Mouse (Mus musculus) heart, embryonic 16.5 days (tissue): ENCODE data around the gene Edrf1. TPM values are rescaled to one million over a fixed set of nuclear protein-coding genes. Genes with fewer than 3 reads are reported as not detected.

Source experiments
- ATAC-seq: fragments of 200-750 bp; cut with Nextera tagmentation; replicated peaks from 2 replicates; pipeline ENCODE4 v1.8.0; 2017; ENCODE audit warnings: moderate number of reproducible peaks; ENCODE audit not compliant: insufficient read depth, low FRiP score; ENCODE audit errors: extremely low read depth
- H3K27ac ChIP-seq: fragments of 300-500 bp; sonication (generic); 2 replicates; pipeline ENCODE4 v1.5.1; 2014; ENCODE audit warnings: mild to moderate bottlenecking, low read length, control low read depth, moderate library complexity
- H3K27me3 ChIP-seq: fragments of 300-500 bp; sonication (generic); 2 replicates; pipeline ENCODE4 v1.6.1; 2014; ENCODE audit warnings: low read length, mixed read lengths; ENCODE audit not compliant: control insufficient read depth, insufficient read depth
- H3K36me3 ChIP-seq: fragments of 300-500 bp; sonication (generic); 2 replicates; pipeline ENCODE4 v1.6.1; 2014; ENCODE audit not compliant: control insufficient read depth, insufficient read depth
- H3K4me1 ChIP-seq: fragments of 300-500 bp; sonication (generic); 2 replicates; pipeline ENCODE4 v1.6.1; 2014; ENCODE audit warnings: low read length, mixed read lengths; ENCODE audit not compliant: control insufficient read depth, insufficient read depth
- H3K4me2 ChIP-seq: fragments of 300-500 bp; sonication (generic); 2 replicates; pipeline ENCODE4 v1.6.1; 2014; ENCODE audit warnings: low read depth, mild to moderate bottlenecking, control low read depth, low read length
- H3K4me3 ChIP-seq: fragments of 300-500 bp; sonication (generic); 2 replicates; pipeline ENCODE4 v1.5.1; 2014; ENCODE audit warnings: mild to moderate bottlenecking, control low read depth, low read length
- H3K9ac ChIP-seq: fragments of 300-500 bp; sonication (generic); 2 replicates; pipeline ENCODE4 v1.6.1; 2014; ENCODE audit warnings: low read length, control low read depth
- H3K9me3 ChIP-seq: fragments of 300-500 bp; sonication (generic); replicated peaks from 2 replicates; pipeline ENCODE4 v1.6.1; 2016; ENCODE audit warnings: low read length; ENCODE audit not compliant: control insufficient read depth
- WGBS: fragments of 180-500 bp; shearing (Covaris S2); extraction: QIAGEN DNeasy Blood & Tissue Kit; methylation state at CpG from one replicate; pipeline ENCODE4 v1.1.7; 2014; 5-methylcytosine and 5-hydroxymethylcytosine counted together
- polyA plus RNA-seq: library from polyadenylated mRNA; unstranded; fragments of >200 nt; fragmentation: Nextera tagmentation; extraction: Ambion mirVana; gene quantifications from 2 replicates; pipeline ENCODE4 v1.2.1, GENCODE M21; 2015

Edrf1 gene
- polyA plus RNA-seq, 1 experiment from 2014 or later = 15.9 TPM

GRCm38 (mm10) chr7:133636738-133637352 lies 498 bp upstream of the Edrf1 start:
- H3K9me3 ChIP-seq = no peaks in the 10 kb centered on the region
- peaks cover 17% of the 10 kb centered on the region for H3K36me3 ChIP-seq
- peak overlapping the region; percentile 60 for H3K4me2 ChIP-seq
- peak overlapping the region; percentile 91 for H3K27ac ChIP-seq
- WGBS = 2% methylated on average over 21 of the region's 21 CpGs
- H3K4me3 ChIP-seq = peak overlapping the region; percentile 92
- H3K4me1 ChIP-seq = peaks cover 11% of the 10 kb centered on the region
- peak; percentile 19 for ATAC-seq
- peak overlapping the region; percentile 82 for H3K9ac ChIP-seq
- no peaks in the 10 kb centered on the region for H3K27me3 ChIP-seq

- Histone ChIP-seq H3K9me3 (no peaks in the 10 kb centered on the region), H3K4me1 (peaks cover 11% of the 10 kb centered on the region), H3K27me3 (no peaks in the 10 kb centered on the region), H3K36me3 (peaks cover 30% of the 10 kb centered on the region), H3K27ac (peak overlapping the region; percentile 86; the same call in 1 of the 2 replicates), H3K4me2 (peak overlapping the region; percentile 92), H3K9ac (peak overlapping the region; percentile 98), H3K4me3 (peak overlapping the region; percentile 92)
- ATAC-seq = no peak
- 8% methylated on average over 13 of the region's 13 CpGs for WGBS
Measured at GRCm38 (mm10) chr7:133638306-133638705, 963 bp downstream of the Edrf1 start.

DNA sequence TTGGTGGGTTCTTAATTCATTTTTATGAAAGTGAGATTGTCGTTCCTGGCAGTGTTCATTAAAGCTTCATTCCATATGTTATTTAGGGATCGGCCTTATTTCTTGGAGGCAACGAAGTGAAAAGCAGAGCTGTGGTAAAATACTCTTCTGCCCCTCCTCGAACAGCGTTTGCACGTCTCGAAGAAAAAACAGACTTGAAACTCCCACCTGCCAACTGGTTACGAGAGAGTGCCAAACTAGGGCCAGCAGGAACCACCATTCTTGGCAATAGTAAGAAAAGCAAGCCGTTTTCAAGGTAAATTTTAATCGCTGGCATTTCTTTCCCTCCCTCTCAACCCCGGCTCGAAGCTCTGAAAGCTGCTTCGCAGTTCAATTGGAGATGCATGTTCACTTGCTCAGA lies 1.5 kb downstream of the Edrf1 start:
- Histone ChIP-seq H3K27ac (no peak overlapping the region), H3K4me1 (peaks cover 11% of the 10 kb centered on the region), H3K9me3 (no peaks in the 10 kb centered on the region), H3K4me3 (peak overlapping the region; percentile 92), H3K36me3 (peaks cover 34% of the 10 kb centered on the region), H3K4me2 (peak overlapping the region; percentile 92), H3K27me3 (no peaks in the 10 kb centered on the region), H3K9ac (no peak overlapping the region)
- 91% methylated on average over 13 of the region's 13 CpGs for WGBS
- ATAC-seq = no peak

DNA sequence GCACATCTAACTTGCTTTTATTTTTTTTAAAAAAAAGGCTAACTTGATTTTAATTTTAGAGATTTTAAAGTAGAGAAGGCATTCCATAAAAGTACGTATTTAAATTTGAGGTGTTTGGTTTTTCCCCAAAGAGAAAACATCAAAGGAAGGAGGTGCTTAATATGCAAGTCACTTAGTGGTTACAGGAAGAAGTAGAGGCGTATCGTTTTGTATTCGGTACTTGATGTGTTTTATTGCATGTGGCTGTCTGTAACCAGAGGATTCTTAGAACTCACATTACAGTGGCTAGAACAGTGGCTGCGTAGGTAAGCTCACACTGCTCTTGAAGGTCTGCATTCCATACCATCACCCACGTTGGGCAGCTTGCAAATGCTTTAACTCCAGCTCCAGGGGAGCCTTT lies 8.4 kb downstream of the Edrf1 start:
- Histone ChIP-seq H3K4me3 (no peak overlapping the region), H3K27ac (no peak overlapping the region), H3K36me3 (peaks cover 61% of the 10 kb centered on the region), H3K4me2 (no peak overlapping the region), H3K9me3 (no peaks in the 10 kb centered on the region), H3K9ac (no peak overlapping the region), H3K27me3 (no peaks in the 10 kb centered on the region), H3K4me1 (no peaks in the 10 kb centered on the region)
- ATAC-seq = no peak
- 89% methylated on average over 6 of the region's 6 CpGs for WGBS

GRCm38 (mm10) chr7:133662467-133662866 lies 25.1 kb downstream of the Edrf1 start:
- H3K9ac ChIP-seq = no peak overlapping the region
- H3K27me3 ChIP-seq = no peaks in the 10 kb centered on the region
- no peaks in the 10 kb centered on the region for H3K9me3 ChIP-seq
- no peak overlapping the region for H3K4me3 ChIP-seq
- H3K27ac ChIP-seq = no peak overlapping the region
- no peak for ATAC-seq
- H3K4me2 ChIP-seq = no peak overlapping the region
- peaks cover 85% of the 10 kb centered on the region for H3K36me3 ChIP-seq
- no peaks in the 10 kb centered on the region for H3K4me1 ChIP-seq
- WGBS = 98% methylated on average over 1 of the region's 1 CpGs

DNA sequence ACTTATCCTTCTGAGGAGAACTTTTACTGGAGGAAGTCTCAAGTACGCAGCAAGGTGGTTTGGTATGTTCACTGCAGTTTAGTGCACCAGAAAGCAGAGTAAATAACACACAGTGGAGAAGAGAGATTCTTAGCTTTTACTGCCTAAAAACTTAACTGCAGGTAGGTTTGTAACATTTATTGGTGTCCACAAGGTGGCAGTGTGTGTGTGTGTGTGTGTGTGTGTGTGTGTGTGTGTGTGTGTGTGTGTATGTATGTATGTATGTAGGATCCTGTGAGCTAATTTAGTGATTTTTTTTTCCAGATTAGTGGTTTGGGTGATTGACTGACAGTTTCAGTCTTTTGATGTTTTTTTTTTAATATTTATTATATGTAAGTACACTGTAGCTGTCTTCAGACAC lies 31.7 kb downstream of the Edrf1 start:
- no peaks in the 10 kb centered on the region for H3K9me3 ChIP-seq
- no peak overlapping the region for H3K4me3 ChIP-seq
- H3K27ac ChIP-seq = no peak overlapping the region
- WGBS = 84% methylated on average over 1 of the region's 1 CpGs
- H3K4me2 ChIP-seq = no peak overlapping the region
- no peak overlapping the region for H3K9ac ChIP-seq
- H3K27me3 ChIP-seq = no peaks in the 10 kb centered on the region
- ATAC-seq = no peak
- no peaks in the 10 kb centered on the region for H3K4me1 ChIP-seq
- peaks cover 73% of the 10 kb centered on the region for H3K36me3 ChIP-seq

GRCm38 (mm10) chr7:133669946-133670345 lies 32.6 kb downstream of the Edrf1 start:
- ATAC-seq = no peak
- no peaks in the 10 kb centered on the region for H3K4me1 ChIP-seq
- no peaks in the 10 kb centered on the region for H3K9me3 ChIP-seq
- no peak overlapping the region for H3K4me2 ChIP-seq
- no peak overlapping the region for H3K4me3 ChIP-seq
- H3K36me3 ChIP-seq = peaks cover 66% of the 10 kb centered on the region
- WGBS = 91% methylated on average over 9 of the region's 9 CpGs
- H3K27me3 ChIP-seq = no peaks in the 10 kb centered on the region
- H3K27ac ChIP-seq = no peak overlapping the region
- no peak overlapping the region for H3K9ac ChIP-seq

DNA sequence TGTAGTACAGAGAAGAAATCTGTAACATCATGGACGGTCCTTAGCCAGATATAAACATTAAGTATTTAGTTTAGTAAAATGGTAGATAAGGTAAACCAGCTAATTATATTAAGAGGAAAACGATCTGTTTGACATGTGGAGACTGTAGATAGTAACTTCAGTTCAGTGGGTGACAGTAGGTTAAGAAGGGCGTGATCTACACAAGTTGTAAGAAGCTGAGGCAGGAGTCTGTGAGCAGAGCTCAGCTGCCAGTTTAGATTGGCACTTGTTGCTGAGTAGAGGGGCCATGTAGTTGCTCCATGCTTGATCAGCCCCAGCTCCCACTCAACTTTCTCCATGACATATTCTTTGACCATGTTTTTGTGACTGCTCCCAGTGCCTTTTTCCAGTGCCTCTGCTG lies 33.5 kb downstream of the Edrf1 start:
- no peak overlapping the region for H3K4me2 ChIP-seq
- peaks cover 59% of the 10 kb centered on the region for H3K36me3 ChIP-seq
- no peak for ATAC-seq
- no peaks in the 10 kb centered on the region for H3K4me1 ChIP-seq
- H3K27me3 ChIP-seq = no peaks in the 10 kb centered on the region
- WGBS = 87% methylated on average over 3 of the region's 3 CpGs
- no peak overlapping the region for H3K27ac ChIP-seq
- no peak overlapping the region for H3K4me3 ChIP-seq
- no peaks in the 10 kb centered on the region for H3K9me3 ChIP-seq
- H3K9ac ChIP-seq = no peak overlapping the region

- 69% methylated on average over 9 of the region's 9 CpGs for WGBS
- ATAC-seq = no peak
Measured at GRCm38 (mm10) chr7:133676002-133676401, 38.7 kb downstream of the Edrf1 start.

More at GRCm38 (mm10) chr7:133676002-133676401, 38.7 kb downstream of the Edrf1 start:
- Histone ChIP-seq H3K27me3 (no peaks in the 10 kb centered on the region), H3K4me1 (peaks cover 4% of the 10 kb centered on the region; the same call in 1 of the 2 replicates), H3K27ac (no peak overlapping the region), H3K9ac (no peak overlapping the region), H3K9me3 (no peaks in the 10 kb centered on the region), H3K36me3 (peaks cover 21% of the 10 kb centered on the region), H3K4me2 (no peak overlapping the region), H3K4me3 (no peak overlapping the region)
